Mouse (Mus musculus) olfactory bulb, adult 2 months (tissue): ENCODE results near the gene Sumf2.

Source experiments
- CTCF ChIP-seq: fragments of 200-500 bp; IDR thresholded peaks from 2 replicates; pipeline ENCODE4 v1.5.1; 2012; ENCODE audit warnings: low read depth, mild to moderate bottlenecking, low read length, moderate library complexity; ENCODE audit not compliant: insufficient read depth
- POLR2A ChIP-seq: fragments of 200-500 bp; IDR thresholded peaks from 2 replicates; pipeline ENCODE4 v1.6.1; 2012; ENCODE audit warnings: mild to moderate bottlenecking, low read depth, low read length, moderate library complexity; ENCODE audit not compliant: insufficient read depth

DNA sequence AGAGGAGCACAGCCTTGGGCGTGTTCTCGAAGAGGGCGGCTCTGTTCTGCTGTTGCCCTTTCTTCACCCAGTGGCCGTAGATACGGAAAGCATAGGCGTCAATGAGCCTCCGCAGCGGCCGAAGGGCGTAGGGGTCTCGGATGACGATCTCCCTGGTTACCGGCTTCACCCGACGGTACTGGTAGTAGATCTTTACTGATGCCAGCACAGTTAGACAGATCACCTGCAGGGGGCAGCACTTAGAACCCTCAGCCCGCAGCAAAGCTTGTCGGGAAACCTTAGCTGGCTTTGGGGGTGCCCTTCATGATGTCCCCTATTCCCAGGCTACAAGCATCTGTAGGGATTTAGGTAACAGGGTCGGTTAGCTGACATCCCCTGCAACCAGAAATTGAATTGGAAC lies 17.7 kb downstream of the Sumf2 start:
- TF ChIP-seq CTCF, result peak; percentile 20; the same call in 1 of the 2 replicates
- TF ChIP-seq POLR2A, result no peak
